In genomic region chr9:103599908-103600307, GRCm38 (mm10) we compare ENCODE assay signal across 21 mouse cellular contexts.
DNase-seq lines count a peak whose midpoint lies in the region; ATAC-seq and TF ChIP-seq lines count a peak whose summit lies in the region.
"Had no signal": no experiment of that assay in that cellular context is flagged by ENCODE, and none has a peak within 500 bp of the region (broad histone marks: within the 10 kb centered on the region; RNA-seq: fewer than 3 reads in every experiment).

No protein-coding gene starts in this region.

- H3K27ac ChIP-seq in heart, embryonic 12.5 days (ENCODE audit: poor library complexity, severe bottlenecking) = peak overlapping the region; percentile 50
- 0 out of 2 replicates have a peak overlapping the region, but pooled peaks have one; percentile 3 for H3K27ac ChIP-seq in layer of hippocampus, adult 2 months
- H3K27ac ChIP-seq: embryonic facial prominence, embryonic 12.5 days; forebrain, embryonic 15.5 days; hindbrain, embryonic 12.5 days had no signal

- intact Hi-C loops in heart, postnatal 25 days (cut with DNase I) = no loop called here

- peaks cover 5% of the 10 kb centered on the region; the same call in 1 of the 2 replicates for H3K9me3 ChIP-seq in heart, embryonic 12.5 days (replicated peaks)
- H3K9me3 ChIP-seq: embryonic facial prominence, embryonic 12.5 days; forebrain, embryonic 15.5 days; hindbrain, embryonic 12.5 days had no signal

- peaks cover 57% of the 10 kb centered on the region for H3K4me1 ChIP-seq in heart, embryonic 12.5 days (replicated peaks)
- H3K4me1 ChIP-seq: embryonic facial prominence, embryonic 12.5 days had no signal

- no peak overlapping the region for H3K4me3 ChIP-seq in heart, embryonic 12.5 days
- H3K4me3 ChIP-seq in layer of hippocampus, adult 2 months = no peak overlapping the region
- H3K4me3 ChIP-seq: embryonic facial prominence, embryonic 12.5 days; forebrain, embryonic 15.5 days; hindbrain, embryonic 12.5 days had no signal

- no peaks in the 10 kb centered on the region for H3K27me3 ChIP-seq in heart, embryonic 12.5 days (replicated peaks)
- H3K27me3 ChIP-seq: embryonic facial prominence, embryonic 12.5 days; forebrain, embryonic 15.5 days; hindbrain, embryonic 12.5 days; Patski had no signal

- no peak overlapping the region for H3K9ac ChIP-seq in heart, embryonic 12.5 days
- H3K9ac ChIP-seq: embryonic facial prominence, embryonic 12.5 days; forebrain, embryonic 15.5 days; hindbrain, embryonic 12.5 days had no signal

- ATAC-seq in heart, embryonic 12.5 days (ENCODE audit: insufficient number of reproducible peaks, low FRiP score) = peak; percentile 55; the same call in 1 of the 2 replicates
- ATAC-seq: activated CD4-positive, CD25-positive, alpha-beta regulatory T cell, adult 4 months; forebrain, embryonic 15.5 days; hindbrain, embryonic 16.5 days; inflammation-experienced regulatory T-cells, adult 6 months; intestine, postnatal 0 days; Patski had no signal

- peak; percentile 94 for DNase-seq in heart, adult 11 months
- no peak for DNase-seq in heart, postnatal 25 days (ENCODE audit: low spot score)
- DNase-seq in heart, adult 8-10 months (ENCODE audit: low spot score) = no peak
- no peak for DNase-seq in layer of hippocampus, adult 2 months (ENCODE audit: low spot score in 2 of 2)
- DNase-seq in layer of hippocampus, postnatal 36 days = no peak
- DNase-seq in c-Kit-positive CD71-positive TER-119-positive erythroid progenitor cells, embryonic 14.5 days (ENCODE audit: low spot score) = no peak
- DNase-seq: adrenal gland, postnatal 36 days; cerebellum, adult 11 months; cerebellum, adult 8-10 months; cerebellum, postnatal 25 days; gastrocnemius, postnatal 36 days; kidney, adult 8-10 months had no signal

- TF ChIP-seq CTCF in layer of hippocampus, adult 2 months (conservative IDR thresholded peaks at IDR 0.05) = no peak

- H3K4me2 ChIP-seq in heart, embryonic 12.5 days = no peak overlapping the region
- H3K4me2 ChIP-seq: embryonic facial prominence, embryonic 12.5 days; forebrain, embryonic 15.5 days; hindbrain, embryonic 12.5 days had no signal

- 60% methylated on average over 3 of the region's 3 CpGs for WGBS in heart, embryonic 12.5 days

- peaks cover 13% of the 10 kb centered on the region for H3K36me3 ChIP-seq in heart, embryonic 12.5 days
- H3K36me3 ChIP-seq: embryonic facial prominence, embryonic 12.5 days; forebrain, embryonic 15.5 days; hindbrain, embryonic 12.5 days had no signal
